Comparison of ENCODE assay signal across 23 mouse cellular contexts in the genomic region with DNA sequence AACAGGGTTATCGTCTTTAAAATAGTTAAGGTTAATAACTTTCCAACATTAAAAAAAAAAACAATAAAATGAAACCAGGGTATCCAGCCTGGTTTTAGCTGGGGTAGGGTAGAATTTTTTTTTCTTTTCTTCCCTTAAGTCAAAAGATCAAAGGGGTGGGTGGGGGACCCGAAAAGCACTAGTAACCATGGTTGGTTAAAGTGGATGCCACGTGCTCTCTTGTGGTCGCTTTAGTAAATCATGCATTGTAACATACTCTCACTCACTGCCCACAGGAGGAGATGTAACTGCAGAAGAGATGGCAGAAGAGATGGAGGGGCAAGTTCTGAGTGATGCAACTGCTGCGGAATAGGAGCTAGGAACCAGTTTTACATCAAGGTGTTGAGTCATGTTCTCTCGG. TPM values are rescaled to one million over a fixed set of nuclear protein-coding genes. Genes with fewer than 3 reads are reported as not detected.
DNase-seq lines count a peak whose midpoint lies in the region; ATAC-seq and TF ChIP-seq lines count a peak whose summit lies in the region.
"Had no signal": no experiment of that assay in that cellular context is flagged by ENCODE, and none has a peak within 500 bp of the region (broad histone marks: within the 10 kb centered on the region; RNA-seq: fewer than 3 reads in every experiment).

No protein-coding gene starts in this region.

- H3K4me2 ChIP-seq in kidney, embryonic 14.5 days (replicated peaks; ENCODE audit: low read depth, low read length), result no peak overlapping the region
- H3K4me2 ChIP-seq: forebrain, embryonic 12.5 days; heart, embryonic 15.5 days; limb, embryonic 12.5 days; liver, embryonic 12.5 days; midbrain, embryonic 13.5 days; neural tube, embryonic 12.5 days had no signal

- peaks cover 19% of the 10 kb centered on the region for H3K4me1 ChIP-seq in thymus, adult 2 months (replicated peaks; ENCODE audit: control insufficient read depth, insufficient read depth, low read length)
- H3K4me1 ChIP-seq in kidney, embryonic 14.5 days (ENCODE audit: control insufficient read depth, insufficient read depth, low read length), result peaks cover 27% of the 10 kb centered on the region

- ATAC-seq in kidney, embryonic 14.5 days (ENCODE audit: low FRiP score, low TSS enrichment), result no peak
- ATAC-seq: hindbrain, embryonic 16.5 days; liver, embryonic 12.5 days; midbrain, embryonic 13.5 days had no signal

- no peaks in the 10 kb centered on the region for H3K36me3 ChIP-seq in thymus, adult 2 months (ENCODE audit: control insufficient read depth, insufficient read depth, low read length)
- H3K36me3 ChIP-seq in kidney, embryonic 14.5 days (ENCODE audit: control insufficient read depth, insufficient read depth, low read length), result no peaks in the 10 kb centered on the region; the same call in 1 of the 2 replicates
- H3K36me3 ChIP-seq: heart, embryonic 15.5 days had no signal

- H3K9me3 ChIP-seq in kidney, embryonic 14.5 days (ENCODE audit: control insufficient read depth, low read length), result no peaks in the 10 kb centered on the region
- H3K9me3 ChIP-seq: forebrain, embryonic 12.5 days; heart, embryonic 15.5 days; limb, embryonic 12.5 days; liver, embryonic 12.5 days; midbrain, embryonic 13.5 days; neural tube, embryonic 12.5 days had no signal

- no peak overlapping the region for H3K9ac ChIP-seq in kidney, embryonic 14.5 days (ENCODE audit: low read depth, low read length)
- H3K9ac ChIP-seq: forebrain, embryonic 12.5 days; heart, embryonic 15.5 days; limb, embryonic 12.5 days; liver, embryonic 12.5 days; midbrain, embryonic 13.5 days; neural tube, embryonic 12.5 days had no signal

- no peak for TF ChIP-seq CTCF in thymus, adult 2 months (IDR thresholded peaks at IDR 0.05; ENCODE audit: borderline replicate concordance, control insufficient read depth, extremely low read depth, insufficient read depth, low read length, poor library complexity)

- DNase-seq in thymus, adult 2 months, result peak; percentile 48
- no peak for DNase-seq in thymus, adult 18-20 months
- DNase-seq in induced T-regulatory cell, adult 2 months (ENCODE audit: low read depth), result peak; percentile 24
- peak; percentile 38 to 42 for DNase-seq in thymus, postnatal 10 days (ENCODE audit: low spot score in 2 of 2)
- DNase-seq in ovary, postnatal 36 days (ENCODE audit: low spot score), result no peak
- DNase-seq in neural tube, embryonic 10.5 days (ENCODE audit: extremely low spot score, low spot score), result no peak
- DNase-seq: adrenal gland, postnatal 14 days; cerebellum, adult 2 months; heart, postnatal 4 days; kidney, adult 11 months; lung, adult 18-20 months; lung, postnatal 14 days; right cerebral cortex, postnatal 25 days; spleen, adult 18-20 months had no signal

- no peak overlapping the region for H3K4me3 ChIP-seq in thymus, adult 2 months (ENCODE audit: control insufficient read depth, insufficient read depth, low read length)
- no peak overlapping the region for H3K4me3 ChIP-seq in kidney, embryonic 14.5 days (ENCODE audit: low read length)
- H3K4me3 ChIP-seq: forebrain, embryonic 12.5 days; heart, embryonic 15.5 days; limb, embryonic 12.5 days; liver, embryonic 12.5 days; midbrain, embryonic 13.5 days; neural tube, embryonic 12.5 days had no signal

- WGBS in thymus, adult 2 months, result 34% methylated on average over 6 of the region's 6 CpGs
- WGBS in kidney, embryonic 14.5 days, result 51% methylated on average over 6 of the region's 6 CpGs

- H3K27me3 ChIP-seq in thymus, adult 2 months (ENCODE audit: control insufficient read depth, insufficient read depth, low read length), result no peaks in the 10 kb centered on the region
- H3K27me3 ChIP-seq in kidney, embryonic 14.5 days (ENCODE audit: control insufficient read depth, insufficient read depth, low read length), result no peaks in the 10 kb centered on the region
- H3K27me3 ChIP-seq: forebrain, embryonic 12.5 days; heart, embryonic 15.5 days; limb, embryonic 12.5 days; liver, embryonic 12.5 days; midbrain, embryonic 13.5 days; neural tube, embryonic 12.5 days had no signal

- no peak overlapping the region for H3K27ac ChIP-seq in thymus, adult 2 months (ENCODE audit: control insufficient read depth, insufficient read depth, low read length)
- H3K27ac ChIP-seq in kidney, embryonic 14.5 days (ENCODE audit: low read depth, low read length), result no peak overlapping the region
- H3K27ac ChIP-seq: heart, embryonic 15.5 days; limb, embryonic 12.5 days; liver, embryonic 12.5 days; midbrain, embryonic 13.5 days; neural tube, embryonic 12.5 days had no signal

- TF ChIP-seq POLR2A in thymus, adult 2 months (IDR thresholded peaks at IDR 0.05; ENCODE audit: control insufficient read depth, extremely low read depth, insufficient read depth, low read length, poor library complexity), result no peak

RNA-seq across cellular contexts. Expression of a gene that starts 21.5 kb away (rescaled TPM):
- polyA plus RNA-seq in thymus, adult 2 months (2012; rRNA removed), result 19.3 and 21.9 TPM in 2 replicates
- polyA plus RNA-seq in kidney, embryonic 14.5 days (2014; fragmentation: Nextera tagmentation; extraction: Ambion mirVana), result 0.34 and 0.73 TPM in 2 replicates
- polyA plus RNA-seq: hindbrain, embryonic 16.5 days; neural tube, embryonic 12.5 days had no signal

RNA-seq across cellular contexts. Expression of a gene that starts 50.3 kb away (rescaled TPM):
- polyA plus RNA-seq in thymus, adult 2 months (2012; rRNA removed), result 5.8 and 5.9 TPM in 2 replicates
- polyA plus RNA-seq in kidney, embryonic 14.5 days (2014; fragmentation: Nextera tagmentation; extraction: Ambion mirVana), result 6.5 and 11.4 TPM in 2 replicates

RNA-seq across cellular contexts. Expression of a gene that starts 50.7 kb away (rescaled TPM):
- polyA plus RNA-seq in thymus, adult 2 months (2012; rRNA removed), result 4.1 and 5.3 TPM in 2 replicates
- polyA plus RNA-seq in kidney, embryonic 14.5 days (2014; fragmentation: Nextera tagmentation; extraction: Ambion mirVana), result 0.51 TPM in 1 of 2 replicates, not detected in the other
- polyA plus RNA-seq: forebrain, embryonic 12.5 days; heart, embryonic 15.5 days; hindbrain, embryonic 16.5 days; kidney, embryonic 16.5 days; limb, embryonic 12.5 days; liver, embryonic 12.5 days; midbrain, embryonic 13.5 days; neural tube, embryonic 12.5 days had no signal

Comparison
In these comparisons a context has a peak if more than half of its experiments do, and no peak if none do; other contexts are left out.
1. DNase-seq: peak in thymus, adult 2 months (single experiment), induced T-regulatory cell, adult 2 months (single experiment) and thymus, postnatal 10 days (2 of 2); none in thymus, adult 18-20 months (0 of 2), ovary, postnatal 36 days (single experiment) and neural tube, embryonic 10.5 days (single experiment).
2. RNA of a gene that starts 21.5 kb away (polyA plus RNA-seq): 19.3 to 21.9 TPM in thymus, adult 2 months; 0.34 to 0.73 TPM in kidney, embryonic 14.5 days; every median in the first group is over 10 times any median in the second.